Mouse (Mus musculus): ENCODE results near the gene Kif3a. TPM values are rescaled to one million over a fixed set of nuclear protein-coding genes. Genes with fewer than 3 reads are reported as not detected.

Kif3a gene
- 0.66 and 0.69 TPM in 2 replicates for polyA plus RNA-seq (2012; rRNA removed)

GRCm38 (mm10) chr11:53567224-53568014 is at the start of gene Kif3a:
TSS of gene Kif3a (plus strand) at chr11:53567379.

DNA sequence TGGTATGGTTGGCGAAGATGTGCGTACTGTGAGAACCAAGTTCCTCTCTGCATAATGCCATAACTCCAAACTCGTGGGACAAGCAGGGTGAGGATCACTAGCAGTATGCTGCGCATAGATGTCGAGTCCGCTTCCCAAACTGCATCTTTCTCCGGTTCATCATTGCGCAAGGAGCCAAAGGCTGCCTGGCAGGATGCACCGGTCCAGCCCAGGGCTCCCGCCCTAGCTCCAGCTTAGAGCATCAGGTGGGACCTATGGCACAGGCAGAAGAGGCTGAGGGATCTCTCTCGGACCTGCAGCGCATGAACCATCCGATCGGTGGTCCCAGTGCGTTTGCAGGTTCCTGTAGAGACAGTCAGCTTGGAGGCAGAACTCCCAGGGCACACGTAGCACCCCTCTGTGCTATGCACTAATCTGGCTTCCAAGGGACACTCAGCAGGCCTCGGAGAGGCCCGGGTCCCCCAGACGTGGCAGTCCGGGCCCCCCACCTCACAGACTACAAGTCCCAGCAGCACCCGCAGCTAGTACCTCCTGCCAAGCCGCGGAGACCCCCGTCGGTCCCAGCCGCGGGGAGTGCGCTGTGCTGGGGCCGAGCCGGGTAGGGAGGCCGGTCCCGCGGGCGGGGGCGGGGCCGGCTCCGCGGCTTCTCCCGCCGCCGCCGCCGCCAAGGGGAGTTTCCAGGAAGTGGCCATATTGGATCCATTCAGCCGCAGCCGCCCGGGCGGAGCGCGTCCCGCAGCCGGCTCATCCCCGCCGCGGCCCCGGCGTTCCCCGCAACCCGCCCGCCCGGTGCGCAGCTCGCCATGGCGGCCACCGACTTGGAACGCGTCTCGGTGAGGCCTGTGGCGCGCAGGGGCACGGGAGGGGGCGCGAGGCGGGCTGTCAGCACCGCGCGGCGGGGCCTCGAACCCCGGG is 47.7 kb upstream of the Kif3a start, which contains the start of gene Sept8:
Gene Sept8 (plus strand): TSS at position 51 of the 915 bp plus-strand sequence.

GRCm38 (mm10) chr11:53618619-53619198 is 51.5 kb downstream of the Kif3a start, which contains the start of gene Il4:
TSS of gene Il4 (minus strand) at chr11:53618669.

GRCm38 (mm10) chr11:53634556-53634955 is 67.4 kb downstream of the Kif3a start, which contains the start of gene Il13:
TSS of gene Il13 (minus strand) at chr11:53634702.

Other genes starting within 250 kb of the Kif3a start
- gene Zcchc10, start 242.7 kb upstream of the Kif3a start, polyA plus RNA-seq (2012; rRNA removed) = 3.4 and 5.1 TPM in 2 replicates
- gene Aff4, start 216.5 kb upstream of the Kif3a start, polyA plus RNA-seq (2012; rRNA removed) = 2.6 and 4.2 TPM in 2 replicates
- gene Leap2, start 144.2 kb upstream of the Kif3a start, polyA plus RNA-seq (2012; rRNA removed) = not detected in 2 replicates
- gene Uqcrq, start 136.5 kb upstream of the Kif3a start, polyA plus RNA-seq (2012; rRNA removed) = 540 and 822 TPM in 2 replicates
- gene Gdf9, start 136.4 kb upstream of the Kif3a start, polyA plus RNA-seq (2012; rRNA removed) = 1.6 and 3.2 TPM in 2 replicates
- 0.16 and 0.42 TPM in 2 replicates for gene Gm10447, start 110.3 kb upstream of the Kif3a start, polyA plus RNA-seq (2012; rRNA removed)
- 8.1 and 9.6 TPM in 2 replicates for gene Shroom1, start 110.2 kb upstream of the Kif3a start, polyA plus RNA-seq (2012; rRNA removed)
- not detected in 2 replicates for gene Gm9837, start 96.9 kb upstream of the Kif3a start, polyA plus RNA-seq (2012; rRNA removed)
- not detected in 2 replicates for gene Gm9945, start 87.2 kb upstream of the Kif3a start, polyA plus RNA-seq (2012; rRNA removed)
- 1.6 and 2.7 TPM in 2 replicates for gene Sowaha, start 87.1 kb upstream of the Kif3a start, polyA plus RNA-seq (2012; rRNA removed)
- 15.4 and 16.8 TPM in 2 replicates for gene Sept8, start 48.1 kb upstream of the Kif3a start, polyA plus RNA-seq (2012; rRNA removed)
- gene Il4, start 51.3 kb downstream of the Kif3a start, polyA plus RNA-seq (2012; rRNA removed) = not detected in 2 replicates
- gene Il13, start 67.3 kb downstream of the Kif3a start, polyA plus RNA-seq (2012; rRNA removed) = 0.74 and 0.84 TPM in 2 replicates
- 1.4 and 1.5 TPM in 2 replicates for gene Rad50, start 139.9 kb downstream of the Kif3a start, polyA plus RNA-seq (2012; rRNA removed)
- gene Il5, start 153.4 kb downstream of the Kif3a start, polyA plus RNA-seq (2012; rRNA removed) = 0.04 and 0.17 TPM in 2 replicates
- 15.6 and 27.3 TPM in 2 replicates for gene Irf1, start 202.6 kb downstream of the Kif3a start, polyA plus RNA-seq (2012; rRNA removed)
- gene Gm17334, start 205.8 kb downstream of the Kif3a start, polyA plus RNA-seq (2012; rRNA removed) = 0.34 and 0.63 TPM in 2 replicates